Mouse (Mus musculus): Measurements from ENCODE around the gene Mipol1.

Mipol1 gene

GRCm38 (mm10) chr12:57515702-57516377 lies 285.6 kb downstream of the Mipol1 start:
- DNase-seq (ENCODE audit: low spot score in 2 of 2), result no peak

- no peak for DNase-seq (ENCODE audit: low spot score in 2 of 2)
Observed at GRCm38 (mm10) chr12:57528335-57528734, 298.1 kb downstream of the Mipol1 start.

GRCm38 (mm10) chr12:57530474-57530873 lies 300.2 kb downstream of the Mipol1 start:
- no peak for DNase-seq (ENCODE audit: low spot score in 2 of 2)

GRCm38 (mm10) chr12:57534517-57534878 lies 304.3 kb downstream of the Mipol1 start:
- no peak for DNase-seq (ENCODE audit: low spot score in 2 of 2)

GRCm38 (mm10) chr12:57534879-57535611 lies 304.8 kb downstream of the Mipol1 start:
- DNase-seq (ENCODE audit: low spot score in 2 of 2), result no peak

GRCm38 (mm10) chr12:57536056-57536908 lies 306.1 kb downstream of the Mipol1 start:
- no peak for DNase-seq (ENCODE audit: low spot score in 2 of 2)

GRCm38 (mm10) chr12:57536909-57537670 lies 306.9 kb downstream of the Mipol1 start:
- no peak for DNase-seq (ENCODE audit: low spot score in 2 of 2)

GRCm38 (mm10) chr12:57537791-57538587 lies 307.8 kb downstream of the Mipol1 start:
- DNase-seq (ENCODE audit: low spot score in 2 of 2), result no peak

GRCm38 (mm10) chr12:57538588-57539550 lies 308.6 kb downstream of the Mipol1 start:
- DNase-seq (ENCODE audit: low spot score in 2 of 2), result no peak

- no peak for DNase-seq (ENCODE audit: low spot score in 2 of 2)
Observed at GRCm38 (mm10) chr12:57539551-57539985, 309.3 kb downstream of the Mipol1 start.

GRCm38 (mm10) chr12:57541118-57541517 lies 310.9 kb downstream of the Mipol1 start:
- DNase-seq (ENCODE audit: low spot score in 2 of 2), result no peak

GRCm38 (mm10) chr12:57541931-57542745 lies 311.9 kb downstream of the Mipol1 start:
- DNase-seq (ENCODE audit: low spot score in 2 of 2), result no peak

GRCm38 (mm10) chr12:57542746-57543626 lies 312.8 kb downstream of the Mipol1 start:
- DNase-seq (ENCODE audit: low spot score in 2 of 2), result no peak

GRCm38 (mm10) chr12:57543627-57543991 lies 313.4 kb downstream of the Mipol1 start:
- DNase-seq (ENCODE audit: low spot score in 2 of 2), result no peak

GRCm38 (mm10) chr12:57544641-57545370 lies 314.6 kb downstream of the Mipol1 start:
- no peak for DNase-seq (ENCODE audit: low spot score in 2 of 2)

- no peak for DNase-seq (ENCODE audit: low spot score in 2 of 2)
Observed at GRCm38 (mm10) chr12:57545371-57546241, 315.4 kb downstream of the Mipol1 start.

Data from urinary bladder, postnatal 4 days (tissue).